Mouse (Mus musculus) thymus, adult 18-20 months (tissue): ENCODE results near the gene Nfe2l2.

Experiments
- DNase-seq, 2 experiments: peaks; one replicate each; pipeline ENCODE4 v3.0.0; 2022; ENCODE audit warnings: mixed read lengths in 2 of 2

Nfe2l2 gene

DNA sequence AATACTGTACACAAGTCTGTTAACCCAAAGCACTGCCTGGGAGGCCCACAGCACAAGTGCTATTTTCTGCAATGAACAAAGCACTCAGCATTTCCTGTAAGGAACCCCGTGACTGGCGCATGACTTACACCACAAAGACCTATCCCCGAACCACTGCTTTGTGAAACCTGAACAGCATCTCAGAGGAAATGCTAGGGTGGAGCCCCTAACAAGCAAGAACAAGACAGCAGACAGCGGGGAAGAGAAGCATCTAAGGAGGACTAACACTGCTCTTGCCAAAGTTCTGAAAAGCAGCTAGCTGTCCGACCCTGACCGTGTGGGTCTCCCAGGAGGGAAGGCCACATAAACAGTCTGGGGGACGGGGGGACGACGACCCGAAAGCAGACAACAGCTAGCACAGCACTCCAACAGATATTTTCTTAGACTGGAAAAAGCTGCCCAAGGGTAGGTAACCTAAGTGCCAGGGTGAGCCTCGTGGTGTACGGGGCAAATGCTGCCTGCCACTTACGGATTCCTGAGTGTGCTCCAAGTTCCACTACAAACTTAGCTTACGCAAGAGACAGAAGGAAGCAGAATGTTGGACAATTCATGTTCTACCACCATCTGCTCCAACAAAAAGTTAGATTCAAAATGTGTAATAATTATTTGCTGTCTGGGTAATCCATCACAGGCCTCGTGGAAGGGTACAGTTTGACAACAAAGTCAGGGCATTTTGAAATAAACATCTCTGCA, 21.3 kb downstream of the Nfe2l2 start:
- DNase-seq, result peak; percentile 67 to 87

GRCm38 (mm10) chr2:75681439-75681838, 23.0 kb downstream of the Nfe2l2 start:
- DNase-seq, result no peak

DNA sequence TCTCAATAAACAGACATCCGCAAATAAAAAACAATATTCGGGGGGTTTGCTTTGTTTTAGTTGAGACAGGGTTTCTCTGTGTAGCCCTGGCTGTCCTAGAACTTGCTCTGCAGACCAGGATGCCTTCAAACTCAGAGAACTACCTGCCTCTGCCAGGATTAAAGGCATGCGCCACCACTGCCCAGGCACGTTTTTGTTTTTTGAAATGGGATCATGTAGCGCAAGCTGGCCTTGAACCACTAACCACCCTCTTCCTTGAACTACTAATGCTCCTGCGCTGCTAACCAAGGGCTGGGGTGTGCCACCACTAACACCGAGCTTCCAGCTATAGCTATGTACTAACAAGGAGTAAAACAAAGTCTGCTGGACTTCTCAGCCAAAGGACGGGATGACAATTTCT, 24.5 kb downstream of the Nfe2l2 start:
- no peak for DNase-seq

DNA sequence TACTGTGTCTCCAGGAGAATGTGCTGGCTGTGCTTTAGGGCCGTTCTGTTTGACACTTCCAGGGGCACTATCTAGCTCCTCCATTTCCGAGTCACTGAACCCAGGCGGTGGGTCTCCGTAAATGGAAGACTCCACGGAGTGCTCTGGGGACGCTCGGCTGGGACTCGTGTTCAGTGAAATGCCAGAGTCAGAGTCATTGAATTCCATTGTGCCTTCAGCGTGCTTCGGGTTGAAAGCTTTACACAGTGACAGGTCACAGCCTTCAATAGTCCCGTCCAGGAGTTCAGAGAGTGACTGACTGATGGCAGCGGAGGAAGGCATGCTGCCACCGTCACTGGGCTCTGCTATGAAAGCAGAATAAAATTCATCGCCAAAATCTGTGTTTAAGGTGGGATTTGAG, 27.9 kb downstream of the Nfe2l2 start:
- no peak for DNase-seq

GRCm38 (mm10) chr2:75672561-75672960, 31.9 kb downstream of the Nfe2l2 start:
- DNase-seq, result no peak

DNA sequence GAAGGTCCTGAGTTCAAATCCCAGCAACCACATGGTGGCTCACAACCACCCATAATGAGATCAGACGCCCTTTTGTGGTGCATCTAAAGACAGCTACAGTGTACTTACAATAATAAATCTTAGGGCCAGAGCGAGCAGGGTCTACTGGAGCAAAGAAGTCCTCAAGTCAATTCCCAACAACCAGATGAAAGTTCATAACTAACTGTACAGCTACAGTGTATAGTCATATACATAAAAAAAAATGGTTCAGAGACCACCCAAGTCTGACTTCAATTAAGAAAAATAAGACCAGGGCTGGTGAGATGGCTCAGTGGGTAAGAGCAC, 33.1 kb downstream of the Nfe2l2 start:
- DNase-seq, result no peak

DNA sequence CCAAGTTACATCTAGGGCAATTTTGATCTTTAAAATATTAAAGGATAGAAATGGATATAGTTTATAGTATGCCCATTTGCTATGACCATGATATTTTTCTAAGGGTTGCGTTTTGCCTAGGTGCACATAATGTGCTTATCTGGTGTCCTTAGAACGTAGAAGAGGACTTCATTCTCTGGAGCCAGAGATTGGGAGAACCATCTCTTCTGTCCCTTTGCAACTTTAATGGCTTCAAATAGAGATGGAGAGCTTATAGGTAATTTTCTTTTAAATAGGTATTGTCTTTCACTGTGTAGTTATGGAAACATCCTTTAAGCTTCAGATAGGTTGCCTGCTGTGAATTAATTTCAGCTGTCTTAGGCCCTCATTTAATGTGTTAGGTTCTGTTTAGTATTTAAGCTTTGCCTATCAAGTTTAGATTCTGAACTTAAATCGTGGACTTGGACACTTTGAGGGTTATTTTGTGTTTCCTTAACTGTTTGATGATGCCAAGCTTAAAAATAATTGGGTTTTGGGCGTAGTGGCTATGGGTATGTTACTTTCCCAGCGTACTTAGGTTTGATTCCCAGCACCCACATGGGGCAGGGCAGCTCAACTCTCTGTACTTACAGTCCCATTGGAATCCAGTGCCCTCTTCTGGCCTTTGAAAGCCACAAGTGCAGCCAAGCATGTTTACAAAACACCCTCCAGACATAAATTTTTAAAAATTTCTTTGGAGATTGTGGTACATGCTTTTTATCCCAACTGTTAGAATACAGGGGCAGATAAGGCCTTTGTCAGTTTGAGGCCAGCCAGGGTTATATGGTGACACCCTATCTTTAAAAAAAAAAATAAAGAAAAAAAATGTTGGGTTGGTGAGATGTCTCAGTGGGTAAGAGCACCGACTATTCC, 33.8 kb downstream of the Nfe2l2 start:
- no peak for DNase-seq

- no peak for DNase-seq
Measured at GRCm38 (mm10) chr2:75669491-75670445, 34.7 kb downstream of the Nfe2l2 start.

GRCm38 (mm10) chr2:75661106-75661505, 43.3 kb downstream of the Nfe2l2 start:
- DNase-seq, result no peak

- DNase-seq, result no peak
Measured at GRCm38 (mm10) chr2:75660255-75660948, 44.0 kb downstream of the Nfe2l2 start.

DNA sequence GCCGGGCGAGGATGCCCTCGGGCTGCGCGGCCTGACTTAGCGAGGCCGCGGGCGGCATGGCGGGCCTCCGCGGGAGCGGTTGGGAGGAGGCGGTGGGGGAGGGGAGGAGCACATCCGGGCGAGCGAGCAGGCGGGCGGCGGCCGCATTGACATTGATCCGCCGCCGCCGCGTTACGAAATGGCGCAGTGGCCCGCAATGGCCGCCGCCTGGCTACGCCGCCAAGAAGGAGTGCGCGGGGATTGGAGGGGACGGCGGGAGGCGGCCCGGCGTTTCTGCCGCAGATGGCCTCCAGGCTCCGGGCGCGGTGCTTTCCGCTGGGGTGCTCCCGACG, 44.8 kb downstream of the Nfe2l2 start:
- DNase-seq, result peak; percentile 80 to 85

DNA sequence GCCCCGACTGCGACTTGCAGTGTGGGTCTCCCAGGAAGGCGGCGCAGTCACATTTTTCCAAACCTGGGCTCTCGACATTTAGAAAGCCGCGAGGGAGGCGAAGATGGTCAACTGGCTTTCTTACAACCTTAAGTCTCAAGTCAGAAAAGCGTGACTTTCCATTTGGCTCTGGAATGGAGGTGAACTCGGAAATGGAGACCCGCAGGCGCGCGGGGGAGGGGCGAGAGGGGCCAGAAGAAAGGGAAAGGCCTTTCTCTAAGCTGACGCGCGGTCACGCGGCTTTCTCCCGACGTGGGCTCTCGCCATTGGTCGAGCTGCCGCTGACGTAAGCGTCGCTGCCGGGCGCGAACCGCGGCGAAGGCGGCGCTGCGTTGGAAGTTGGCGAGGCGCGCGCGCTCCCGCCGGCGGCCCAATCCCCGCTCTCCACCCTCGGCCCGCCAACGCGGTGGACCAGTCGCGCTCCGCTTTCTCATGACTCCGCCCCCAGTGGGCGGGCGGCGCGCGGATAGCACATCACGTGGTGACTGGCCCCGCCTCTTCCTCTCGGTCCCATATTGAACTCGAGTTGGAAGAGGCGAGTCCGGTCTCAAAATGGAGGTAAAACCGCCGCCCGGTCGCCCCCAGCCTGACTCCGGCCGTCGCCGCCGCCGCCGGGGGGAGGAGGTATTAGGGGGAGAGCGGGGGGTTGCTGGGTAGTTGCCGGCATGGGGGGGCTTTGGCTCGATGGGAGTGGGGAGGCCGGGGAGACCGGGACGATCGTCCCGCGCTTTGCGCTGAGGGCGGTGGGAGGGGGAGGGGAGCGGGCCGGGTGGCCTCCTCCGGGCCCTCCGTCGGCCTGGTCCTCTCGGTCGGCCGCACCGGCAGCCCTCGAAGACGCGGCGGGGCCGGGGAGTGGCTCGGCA, 45.5 kb downstream of the Nfe2l2 start, which contains the start of gene Hnrnpa3:
Gene Hnrnpa3, plus strand, starts transcription at position 535 of the 902 bp plus-strand sequence.
- peak; percentile 98 for DNase-seq

DNA sequence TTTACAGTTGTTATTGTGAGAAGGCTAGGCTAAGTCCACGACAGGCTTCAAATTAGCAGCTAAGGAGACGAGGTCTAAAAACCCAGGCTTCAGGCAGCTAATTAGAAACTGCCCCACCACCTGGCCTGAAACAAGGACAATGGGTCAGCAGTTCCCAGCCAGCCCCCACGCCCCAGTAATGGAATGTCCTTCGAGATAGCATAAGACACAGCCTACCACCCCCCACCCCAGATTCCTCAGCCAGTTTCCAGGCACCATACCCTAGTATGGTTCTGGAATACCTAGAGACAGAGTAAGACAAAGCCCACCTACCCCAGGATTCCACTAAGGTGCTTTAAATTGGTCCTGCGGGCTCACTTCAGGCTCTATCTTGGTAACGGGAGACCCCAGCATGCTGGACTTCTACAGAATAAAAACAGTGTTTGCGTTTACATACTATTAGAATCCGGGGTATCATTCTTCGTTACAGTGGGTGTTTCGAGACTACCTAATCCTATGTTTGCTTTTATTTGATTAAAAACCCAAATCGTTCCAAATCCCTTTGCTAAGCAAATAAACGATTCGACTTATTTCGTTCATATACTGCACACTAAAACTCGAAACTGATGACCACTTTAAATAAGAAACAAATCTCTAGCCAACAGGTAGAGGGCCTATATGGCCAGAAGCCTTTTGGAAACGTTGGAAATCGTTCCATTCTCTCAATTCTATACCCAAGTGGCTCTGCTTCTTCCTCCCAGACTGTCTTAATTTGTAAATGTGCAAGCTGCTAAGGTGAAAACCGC, 46.3 kb downstream of the Nfe2l2 start:
- DNase-seq, result peak in 1 of 2 experiments; percentile 34

DNA sequence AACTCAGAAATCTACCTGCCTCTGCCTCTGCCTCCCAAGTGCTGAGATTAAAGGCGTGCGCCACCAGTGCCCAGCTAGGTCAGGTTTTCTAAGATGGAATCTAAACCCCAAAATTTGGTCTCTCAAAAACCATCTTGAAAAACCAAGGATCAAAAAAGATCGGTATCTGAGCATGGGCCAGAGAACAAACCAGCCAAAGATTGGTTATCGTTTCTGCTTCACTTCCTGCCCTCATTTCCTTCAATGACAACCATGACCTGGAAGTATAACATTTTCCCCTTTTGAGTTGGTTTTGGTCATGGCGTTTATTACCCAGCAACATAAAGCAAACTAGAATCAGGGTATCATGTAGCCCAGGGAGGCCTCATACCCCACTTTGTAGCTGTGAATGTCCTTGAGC, 47.5 kb downstream of the Nfe2l2 start:
- no peak for DNase-seq

DNA sequence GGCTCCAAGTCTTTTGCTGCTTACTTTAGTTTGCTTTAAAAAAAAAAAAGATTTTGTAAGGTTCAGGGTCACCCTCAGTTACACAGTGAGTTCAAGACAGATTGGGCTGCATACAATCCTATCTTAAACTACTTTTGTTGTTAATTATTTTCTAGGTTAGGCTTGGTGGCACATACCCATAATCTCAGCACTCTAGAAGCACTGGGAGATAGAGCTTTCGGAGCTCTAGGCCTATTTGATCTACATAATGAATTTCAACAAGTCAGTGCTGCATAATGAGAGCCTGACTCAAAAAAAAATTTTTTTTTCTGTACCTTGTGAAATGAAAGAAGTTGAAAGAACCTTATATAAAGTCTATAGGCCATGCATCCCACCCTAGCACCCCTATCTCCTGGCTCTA, 49.8 kb downstream of the Nfe2l2 start:
- DNase-seq, result no peak

- no peak for DNase-seq
Measured at GRCm38 (mm10) chr2:75653150-75653549, 51.3 kb downstream of the Nfe2l2 start.

DNA sequence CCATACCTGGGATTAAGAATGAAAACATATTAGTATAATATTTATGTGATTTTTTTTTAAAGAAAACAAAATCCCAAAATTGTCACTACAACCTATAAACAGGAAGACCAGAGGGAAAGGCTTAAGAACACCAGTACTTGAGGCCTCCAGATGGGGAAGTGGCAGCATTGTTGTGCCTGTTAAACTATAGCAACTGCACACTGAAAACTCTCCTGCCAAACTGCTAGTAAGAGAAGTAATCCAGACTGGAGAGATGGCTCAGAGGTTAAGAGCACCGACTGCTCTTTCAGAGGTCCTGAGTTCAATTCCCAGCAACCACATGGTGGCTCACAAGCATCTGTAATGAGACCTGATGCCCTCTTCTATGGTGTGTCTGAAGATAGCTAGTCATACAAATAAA, 54.0 kb downstream of the Nfe2l2 start:
- no peak for DNase-seq

GRCm38 (mm10) chr2:75645251-75645650, 59.2 kb downstream of the Nfe2l2 start:
- no peak for DNase-seq

DNA sequence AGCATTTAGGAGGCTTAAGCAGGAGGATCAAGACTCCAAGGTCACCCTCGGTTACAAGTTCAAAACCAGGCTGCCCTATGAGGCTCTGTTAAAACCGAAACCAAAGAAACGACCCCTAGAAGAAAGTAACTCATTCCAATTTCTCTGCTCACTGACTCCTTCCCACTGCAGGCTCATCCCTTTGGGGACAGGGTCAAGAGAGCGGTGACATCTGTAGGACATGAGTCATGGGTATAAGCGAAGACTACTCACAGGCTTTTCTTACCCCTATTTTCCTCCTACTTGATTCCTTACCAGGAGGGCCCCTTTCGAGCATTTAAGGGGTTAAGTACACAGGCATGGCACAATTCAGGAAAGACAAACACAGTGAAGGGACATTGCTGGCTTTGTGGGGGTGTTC, 60.5 kb downstream of the Nfe2l2 start:
- no peak for DNase-seq

DNA sequence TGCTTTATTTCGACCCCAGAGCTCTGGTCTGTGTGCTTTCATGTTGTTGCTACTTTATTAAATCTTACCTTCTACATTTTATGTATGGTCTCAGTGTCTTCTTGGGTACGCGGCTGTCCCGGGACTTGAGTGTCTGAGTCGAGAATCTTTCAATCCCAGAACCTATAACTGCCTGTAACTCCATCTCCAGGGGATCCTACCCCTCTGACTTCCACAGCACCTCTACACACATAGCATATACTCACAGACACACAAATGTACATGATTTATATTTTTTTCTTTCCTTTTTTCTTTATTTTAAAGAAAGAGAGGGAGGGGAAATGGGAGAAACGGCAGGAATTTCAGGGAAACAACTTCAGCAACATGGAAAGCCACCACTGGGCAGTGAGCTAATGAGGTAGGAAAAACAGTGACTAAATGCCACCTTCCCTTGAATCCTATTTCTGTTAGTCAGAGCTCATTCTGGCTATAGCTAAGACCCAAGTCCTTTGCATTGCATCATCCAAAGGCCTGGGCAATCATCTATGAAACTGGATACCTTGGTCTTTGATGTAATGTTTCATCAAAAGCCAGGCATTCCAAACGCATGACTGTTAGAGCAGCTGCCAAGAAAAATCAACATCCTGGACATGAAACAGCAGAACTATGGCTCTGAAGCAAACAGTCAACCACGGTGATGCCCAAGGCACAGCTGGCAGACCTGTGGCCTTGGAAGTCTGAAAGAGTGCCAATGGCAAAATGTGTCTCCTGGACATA, 61.5 kb downstream of the Nfe2l2 start:
- no peak for DNase-seq
